Mouse (Mus musculus) heart, embryonic 13.5 days (tissue): ENCODE measurements at regions not wholly inside any gene's neighbourhood (a gene's known extent, or its start where the extent isn't known, plus 50 kb on each side); places are given as distances from the start of the nearest gene placed in this dataset.

Source experiments
- ATAC-seq: fragments of 200-750 bp; cut with Nextera tagmentation; 2 replicates; pipeline ENCODE4 v1.8.0; 2017; ENCODE audit warnings: moderate TSS enrichment; ENCODE audit not compliant: insufficient number of reproducible peaks, low FRiP score, low TSS enrichment; ENCODE audit errors: extremely low read depth
- H3K27ac ChIP-seq: fragments of 300-500 bp; sonication (generic); replicated peaks from 2 replicates; pipeline ENCODE4 v1.5.1; 2015; ENCODE audit warnings: moderate library complexity, mild to moderate bottlenecking, inconsistent platforms
- H3K27me3 ChIP-seq: fragments of 300-500 bp; sonication (generic); replicated peaks from 2 replicates; pipeline ENCODE4 v1.6.1; 2015; ENCODE audit warnings: mild to moderate bottlenecking, inconsistent platforms
- H3K36me3 ChIP-seq: fragments of 300-500 bp; sonication (generic); 2 replicates; pipeline ENCODE4 v1.6.1; 2015; ENCODE audit warnings: mild to moderate bottlenecking, inconsistent platforms
- H3K4me1 ChIP-seq: fragments of 300-500 bp; sonication (generic); 2 replicates; pipeline ENCODE4 v1.6.1; 2015; ENCODE audit warnings: inconsistent platforms
- H3K4me2 ChIP-seq: fragments of 300-500 bp; sonication (generic); 2 replicates; pipeline ENCODE4 v1.6.1; 2015; ENCODE audit warnings: inconsistent platforms, mild to moderate bottlenecking, moderate library complexity
- H3K4me3 ChIP-seq: fragments of 300-500 bp; sonication (generic); 2 replicates; pipeline ENCODE4 v1.5.1; 2015; ENCODE audit warnings: moderate library complexity, mild to moderate bottlenecking, inconsistent platforms
- H3K9ac ChIP-seq: fragments of 300-500 bp; sonication (generic); 2 replicates; pipeline ENCODE4 v1.6.1; 2015; ENCODE audit warnings: inconsistent platforms, mild to moderate bottlenecking, moderate library complexity
- H3K9me3 ChIP-seq: fragments of 300-500 bp; sonication (generic); 2 replicates; pipeline ENCODE4 v1.6.1; 2016; ENCODE audit warnings: inconsistent platforms
- WGBS: fragments of 180-500 bp; shearing (Covaris S2); methylation state at CpG from one replicate; pipeline ENCODE4 v1.1.7; 2015; ENCODE audit warnings: mixed read lengths; 5-methylcytosine and 5-hydroxymethylcytosine counted together

- ATAC-seq, result no peak
- Histone ChIP-seq H3K27me3 (no peaks in the 10 kb centered on the region), H3K27ac (no peak overlapping the region), H3K4me2 (no peak overlapping the region), H3K9ac (no peak overlapping the region), H3K9me3 (no peaks in the 10 kb centered on the region), H3K4me1 (peaks cover 5% of the 10 kb centered on the region; the same call in 1 of the 2 replicates), H3K4me3 (no peak overlapping the region), H3K36me3 (no peaks in the 10 kb centered on the region)
- 93% methylated on average over 2 of the region's 2 CpGs for WGBS
Measured at GRCm38 (mm10) chr13:16316581-16316980, 304.9 kb downstream of the Inhba start.

- no peak overlapping the region for H3K4me2 ChIP-seq
- H3K36me3 ChIP-seq, result no peaks in the 10 kb centered on the region
- H3K27ac ChIP-seq, result no peak overlapping the region
- no peak overlapping the region for H3K9ac ChIP-seq
- no peaks in the 10 kb centered on the region for H3K9me3 ChIP-seq
- WGBS, result 23% methylated on average over 3 of the region's 3 CpGs
- ATAC-seq, result no peak
- H3K4me1 ChIP-seq, result peaks cover 5% of the 10 kb centered on the region; the same call in 1 of the 2 replicates
- no peaks in the 10 kb centered on the region for H3K27me3 ChIP-seq
- H3K4me3 ChIP-seq, result no peak overlapping the region
Measured at GRCm38 (mm10) chr13:16317412-16317811, 305.8 kb downstream of the Inhba start.

- no peaks in the 10 kb centered on the region for H3K27me3 ChIP-seq
- no peak overlapping the region for H3K4me3 ChIP-seq
- H3K9me3 ChIP-seq, result no peaks in the 10 kb centered on the region
- H3K4me1 ChIP-seq, result peaks cover 5% of the 10 kb centered on the region; the same call in 1 of the 2 replicates
- WGBS, result 71% methylated on average over 4 of the region's 4 CpGs
- ATAC-seq, result no peak
- H3K4me2 ChIP-seq, result no peak overlapping the region
- H3K27ac ChIP-seq, result no peak overlapping the region
- no peak overlapping the region for H3K9ac ChIP-seq
- H3K36me3 ChIP-seq, result no peaks in the 10 kb centered on the region
Measured at GRCm38 (mm10) chr13:16320392-16320791, 308.7 kb downstream of the Inhba start.

GRCm38 (mm10) chr13:16325661-16326060 is 314.0 kb downstream of the Inhba start:
- H3K4me2 ChIP-seq, result no peak overlapping the region
- H3K9me3 ChIP-seq, result no peaks in the 10 kb centered on the region
- H3K4me1 ChIP-seq, result no peaks in the 10 kb centered on the region
- no peak overlapping the region for H3K9ac ChIP-seq
- H3K4me3 ChIP-seq, result no peak overlapping the region
- H3K27ac ChIP-seq, result no peak overlapping the region
- WGBS, result 85% methylated on average over 2 of the region's 2 CpGs
- no peaks in the 10 kb centered on the region for H3K36me3 ChIP-seq
- no peaks in the 10 kb centered on the region for H3K27me3 ChIP-seq
- no peak for ATAC-seq

- 80% methylated on average over 1 of the region's 1 CpGs for WGBS
Measured at GRCm38 (mm10) chr13:16341727-16342126, 330.1 kb downstream of the Inhba start.

GRCm38 (mm10) chr13:16342171-16342570 is 330.5 kb downstream of the Inhba start:
- 23% methylated on average over 4 of the region's 4 CpGs for WGBS
- ATAC-seq, result no peak
- Histone ChIP-seq H3K4me3 (no peak overlapping the region), H3K4me2 (no peak overlapping the region), H3K9me3 (no peaks in the 10 kb centered on the region), H3K27me3 (no peaks in the 10 kb centered on the region), H3K27ac (no peak overlapping the region), H3K36me3 (no peaks in the 10 kb centered on the region), H3K9ac (no peak overlapping the region), H3K4me1 (peaks cover 8% of the 10 kb centered on the region)

More at GRCm38 (mm10) chr13:16341727-16342126, 330.1 kb downstream of the Inhba start:
- H3K9me3 ChIP-seq, result no peaks in the 10 kb centered on the region
- no peak overlapping the region for H3K4me2 ChIP-seq
- no peaks in the 10 kb centered on the region for H3K27me3 ChIP-seq
- H3K27ac ChIP-seq, result no peak overlapping the region
- no peak overlapping the region for H3K4me3 ChIP-seq
- no peak for ATAC-seq
- H3K36me3 ChIP-seq, result no peaks in the 10 kb centered on the region
- H3K4me1 ChIP-seq, result peaks cover 8% of the 10 kb centered on the region
- H3K9ac ChIP-seq, result no peak overlapping the region

GRCm38 (mm10) chr13:16343280-16343945 is 331.8 kb downstream of the Inhba start:
- H3K4me3 ChIP-seq, result no peak overlapping the region
- no peaks in the 10 kb centered on the region for H3K36me3 ChIP-seq
- no peak overlapping the region for H3K9ac ChIP-seq
- no peaks in the 10 kb centered on the region for H3K9me3 ChIP-seq
- no peak overlapping the region for H3K27ac ChIP-seq
- ATAC-seq, result no peak
- H3K4me1 ChIP-seq, result peaks cover 8% of the 10 kb centered on the region
- H3K27me3 ChIP-seq, result no peaks in the 10 kb centered on the region
- WGBS, result 72% methylated on average over 4 of the region's 4 CpGs
- H3K4me2 ChIP-seq, result no peak overlapping the region

GRCm38 (mm10) chr13:16349353-16349752 is 337.7 kb downstream of the Inhba start:
- no peak overlapping the region for H3K4me2 ChIP-seq
- no peaks in the 10 kb centered on the region for H3K4me1 ChIP-seq
- 20% methylated on average over 1 of the region's 1 CpGs for WGBS
- no peak overlapping the region for H3K9ac ChIP-seq
- no peak overlapping the region for H3K27ac ChIP-seq
- ATAC-seq, result no peak
- H3K27me3 ChIP-seq, result no peaks in the 10 kb centered on the region
- no peaks in the 10 kb centered on the region for H3K9me3 ChIP-seq
- H3K4me3 ChIP-seq, result no peak overlapping the region
- H3K36me3 ChIP-seq, result no peaks in the 10 kb centered on the region

- Histone ChIP-seq H3K9me3 (no peaks in the 10 kb centered on the region), H3K9ac (no peak overlapping the region), H3K27ac (no peak overlapping the region), H3K4me3 (no peak overlapping the region), H3K36me3 (no peaks in the 10 kb centered on the region), H3K4me1 (no peaks in the 10 kb centered on the region), H3K4me2 (no peak overlapping the region), H3K27me3 (no peaks in the 10 kb centered on the region)
- ATAC-seq, result no peak
- WGBS, result 69% methylated on average over 3 of the region's 3 CpGs
Measured at GRCm38 (mm10) chr13:16350061-16350460, 338.4 kb downstream of the Inhba start.

- Histone ChIP-seq H3K27ac (no peak overlapping the region), H3K36me3 (no peaks in the 10 kb centered on the region), H3K4me2 (no peak overlapping the region), H3K9me3 (no peaks in the 10 kb centered on the region), H3K4me3 (no peak overlapping the region), H3K9ac (no peak overlapping the region), H3K4me1 (no peaks in the 10 kb centered on the region), H3K27me3 (no peaks in the 10 kb centered on the region)
- ATAC-seq, result no peak
- WGBS, result 64% methylated on average over 1 of the region's 1 CpGs
Measured at GRCm38 (mm10) chr13:16355316-16355715, 343.7 kb downstream of the Inhba start.

GRCm38 (mm10) chr13:16379492-16379891 is 367.8 kb downstream of the Inhba start:
- H3K9ac ChIP-seq, result no peak overlapping the region
- H3K27ac ChIP-seq, result no peak overlapping the region
- H3K27me3 ChIP-seq, result no peaks in the 10 kb centered on the region
- H3K9me3 ChIP-seq, result no peaks in the 10 kb centered on the region
- H3K4me3 ChIP-seq, result no peak overlapping the region
- ATAC-seq, result no peak
- 61% methylated on average over 5 of the region's 5 CpGs for WGBS
- H3K4me1 ChIP-seq, result no peaks in the 10 kb centered on the region
- no peak overlapping the region for H3K4me2 ChIP-seq
- no peaks in the 10 kb centered on the region for H3K36me3 ChIP-seq

- 81% methylated on average over 2 of the region's 2 CpGs for WGBS
Measured at GRCm38 (mm10) chr13:16379949-16380348, 368.3 kb downstream of the Inhba start.

More at GRCm38 (mm10) chr13:16379949-16380348, 368.3 kb downstream of the Inhba start:
- H3K9me3 ChIP-seq, result no peaks in the 10 kb centered on the region
- H3K27me3 ChIP-seq, result no peaks in the 10 kb centered on the region
- H3K4me2 ChIP-seq, result no peak overlapping the region
- no peak overlapping the region for H3K9ac ChIP-seq
- no peaks in the 10 kb centered on the region for H3K4me1 ChIP-seq
- H3K4me3 ChIP-seq, result no peak overlapping the region
- no peak overlapping the region for H3K27ac ChIP-seq
- H3K36me3 ChIP-seq, result no peaks in the 10 kb centered on the region
- ATAC-seq, result no peak
